Mouse (Mus musculus): ENCODE data around the gene Hoxd11.

Hoxd11 gene

DNA sequence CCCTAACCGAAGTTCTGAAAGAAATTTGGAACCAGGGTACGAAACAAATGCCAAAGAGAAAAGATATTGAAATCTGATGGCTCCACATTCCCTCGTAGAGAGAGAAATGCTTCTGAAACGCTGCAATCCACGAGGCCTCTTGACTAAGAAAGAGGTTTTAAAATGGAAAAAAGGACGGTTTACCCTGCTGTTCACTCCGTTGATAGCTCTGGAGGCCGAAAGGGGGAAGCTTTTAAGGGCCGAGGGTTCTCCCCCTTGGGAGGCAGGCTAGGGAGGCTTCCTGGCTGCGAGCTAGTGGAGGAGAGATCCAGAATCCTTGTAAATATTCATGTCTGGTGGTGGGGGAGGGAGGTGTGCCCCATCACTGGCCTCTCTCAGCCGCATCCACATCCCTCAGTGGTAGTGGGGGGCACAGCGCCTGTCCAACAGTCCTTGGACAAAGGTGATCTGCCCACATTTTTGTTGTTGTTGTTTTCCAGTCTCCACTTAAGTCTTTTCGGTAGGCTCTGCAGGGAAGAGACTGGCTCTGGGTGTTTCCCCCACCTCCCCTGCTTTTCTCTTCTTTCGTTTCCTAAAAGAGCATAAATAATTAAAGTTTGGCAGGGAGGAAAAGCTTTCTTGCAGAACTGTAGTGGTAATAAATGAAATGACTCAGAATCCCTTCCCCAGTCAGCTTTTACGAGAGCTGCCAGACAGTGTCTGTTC, at the start of gene Hoxd11:
TSS of gene Hoxd11 (plus strand) at position 667 of the 705 bp plus-strand sequence.
- no peak for DNase-seq (ENCODE audit: low spot score in 2 of 2)

- no peak for DNase-seq (ENCODE audit: low spot score in 2 of 2)
These were observed 43.9 kb upstream of the Hoxd11 start for GRCm38 (mm10) chr2:74635412-74635811.

- DNase-seq (ENCODE audit: low spot score in 2 of 2) = no peak
These were observed 36.9 kb upstream of the Hoxd11 start for GRCm38 (mm10) chr2:74642431-74642830.

GRCm38 (mm10) chr2:74645631-74646030, 33.7 kb upstream of the Hoxd11 start:
- DNase-seq (ENCODE audit: low spot score in 2 of 2) = no peak

DNA sequence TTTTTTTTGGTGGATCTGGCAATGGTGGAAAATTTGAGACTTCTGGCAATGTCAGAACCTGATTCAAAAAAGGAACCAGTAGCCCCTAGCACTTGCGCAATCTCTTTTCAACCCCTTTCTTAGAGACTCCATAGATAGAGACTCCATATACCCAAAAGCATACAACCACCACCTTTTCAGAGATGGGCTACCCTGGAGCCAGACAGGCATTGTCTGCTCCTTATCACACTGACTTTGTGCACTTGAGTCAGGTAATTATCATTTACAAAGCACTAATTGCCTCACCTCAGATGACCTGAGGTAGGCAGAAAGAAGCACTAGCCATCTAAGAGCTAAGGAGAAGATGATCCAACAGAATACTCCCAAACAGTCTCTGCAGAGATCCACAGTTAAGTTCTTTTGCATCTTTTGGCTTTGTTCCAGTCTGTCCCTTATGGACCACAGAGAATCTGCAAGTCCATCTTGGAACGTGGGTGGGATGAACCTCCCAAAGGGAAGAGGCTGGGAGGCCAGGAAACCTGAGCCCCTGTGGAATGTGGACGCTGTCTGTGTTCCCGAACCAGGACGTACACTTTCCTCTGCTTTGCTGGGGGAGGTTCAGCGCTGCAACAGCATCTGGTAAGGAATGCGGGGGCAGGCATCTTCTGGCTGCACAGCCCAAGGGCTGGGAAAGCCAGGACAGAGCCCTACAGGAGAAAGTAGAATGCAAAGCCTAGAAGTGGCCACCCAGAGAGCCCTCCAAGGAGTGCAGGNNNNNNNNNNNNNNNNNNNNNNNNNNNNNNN, 32.1 kb upstream of the Hoxd11 start:
- no peak for DNase-seq (ENCODE audit: low spot score in 2 of 2)

DNA sequence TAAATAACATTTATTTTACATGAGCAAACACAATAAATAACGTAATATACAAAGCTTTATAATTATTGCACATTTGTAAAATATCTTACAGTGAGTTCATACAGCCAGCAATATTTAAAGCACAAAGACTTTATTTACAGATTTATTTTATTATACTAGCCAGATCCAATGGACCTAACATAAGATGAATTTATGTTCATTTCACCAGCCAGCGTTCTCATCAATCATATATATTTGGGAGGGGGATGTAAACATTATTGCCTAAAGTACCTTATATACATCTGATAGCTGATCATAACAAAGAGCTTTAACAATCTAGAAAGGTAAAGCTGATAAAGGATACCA, 26.4 kb upstream of the Hoxd11 start:
- no peak for DNase-seq (ENCODE audit: low spot score in 2 of 2)

- no peak for DNase-seq (ENCODE audit: low spot score in 2 of 2)
These were observed 25.4 kb upstream of the Hoxd11 start for GRCm38 (mm10) chr2:74653781-74654535.

- no peak for DNase-seq (ENCODE audit: low spot score in 2 of 2)
These were observed 24.5 kb upstream of the Hoxd11 start for GRCm38 (mm10) chr2:74654743-74655419.

DNA sequence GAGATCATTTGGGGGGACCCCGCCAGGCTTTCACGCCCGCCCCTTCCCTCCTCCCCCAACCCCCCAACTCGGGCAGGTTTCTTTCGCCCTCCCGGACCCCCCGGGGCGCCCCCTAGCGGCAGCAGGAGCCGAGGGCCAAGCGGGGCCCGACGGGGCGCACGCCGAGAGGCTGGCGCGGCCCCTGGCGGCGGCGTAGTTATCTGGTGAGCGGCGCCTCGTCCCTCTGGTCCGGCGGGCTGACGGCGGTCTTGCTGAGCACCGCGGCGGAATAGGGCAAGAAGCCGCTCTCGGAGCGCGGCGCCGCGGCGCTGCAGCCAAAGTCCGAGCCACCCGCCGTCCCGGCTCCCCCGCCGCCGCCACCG, 24.0 kb upstream of the Hoxd11 start:
- DNase-seq (ENCODE audit: low spot score in 2 of 2) = no peak

- no peak for DNase-seq (ENCODE audit: low spot score in 2 of 2)
These were observed 23.3 kb upstream of the Hoxd11 start for GRCm38 (mm10) chr2:74655821-74656631.

GRCm38 (mm10) chr2:74656632-74657021, 22.7 kb upstream of the Hoxd11 start:
- DNase-seq (ENCODE audit: low spot score in 2 of 2) = no peak

DNA sequence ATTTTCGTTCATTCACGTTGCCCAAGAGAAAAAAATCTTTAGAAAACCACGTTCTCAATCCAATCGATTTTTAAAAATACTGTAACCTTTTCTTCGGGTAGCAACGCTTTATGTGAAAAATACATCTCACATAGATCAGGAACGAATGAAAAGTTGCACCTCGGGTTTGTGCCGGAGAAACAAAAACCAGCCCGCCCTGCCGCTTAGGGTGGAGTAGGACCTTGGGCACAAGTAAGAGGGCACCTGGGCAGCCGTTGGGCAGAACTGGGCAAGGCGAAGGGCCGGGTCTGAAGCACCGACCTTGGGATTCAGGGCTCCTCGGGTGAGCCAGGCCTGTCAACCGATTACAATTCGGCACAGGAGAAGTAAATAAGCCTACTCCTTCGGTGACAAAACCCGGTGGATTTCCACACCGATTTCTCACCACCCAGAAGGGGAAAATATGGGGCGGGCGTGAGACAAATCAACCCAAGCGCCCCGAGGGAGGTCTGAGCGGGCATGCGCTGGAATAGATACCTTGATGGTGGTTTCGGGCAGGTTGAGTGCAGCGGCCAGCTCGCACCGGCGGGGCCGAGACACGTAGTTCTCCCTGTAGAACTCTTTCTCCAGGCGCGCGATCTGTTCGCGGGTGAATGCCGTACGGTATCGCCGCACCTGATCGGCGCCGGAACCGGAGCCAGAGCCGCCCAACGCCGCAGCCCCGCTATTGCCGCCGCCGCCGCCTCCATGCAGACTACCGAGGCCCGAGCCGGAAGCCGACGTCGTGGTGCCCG, 21.9 kb upstream of the Hoxd11 start:
- no peak for DNase-seq (ENCODE audit: low spot score in 2 of 2)

DNA sequence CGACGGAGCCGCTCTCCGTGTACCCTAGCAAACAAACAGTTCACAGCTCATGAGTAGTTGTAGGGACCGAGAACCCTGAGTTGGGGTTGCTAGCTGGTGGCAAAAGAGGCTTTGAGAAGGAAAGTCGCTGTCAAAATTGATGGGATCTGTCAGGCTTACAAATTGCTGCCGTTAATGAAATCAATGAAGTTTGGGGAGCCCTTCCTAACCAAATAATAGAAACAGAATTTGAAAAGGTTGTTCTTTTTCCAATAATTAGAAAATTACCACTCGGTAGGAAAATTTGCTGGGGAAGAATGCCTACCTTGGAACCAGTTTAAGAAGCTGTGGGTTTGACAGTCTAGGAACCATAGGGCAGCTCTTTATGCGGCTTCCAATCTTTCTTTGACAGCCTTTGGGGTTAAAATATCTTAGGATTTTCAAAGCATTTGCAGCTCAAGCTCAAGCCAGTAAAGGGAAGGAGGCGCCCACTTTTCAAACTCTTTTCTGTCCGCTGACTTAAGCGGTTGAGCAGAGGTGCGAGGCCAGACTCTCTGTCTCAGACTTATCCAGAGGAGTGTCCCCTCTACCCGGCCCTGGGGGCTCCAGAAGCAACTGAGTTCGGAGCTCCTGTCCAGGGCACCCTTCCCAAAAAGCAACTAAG, 21.2 kb upstream of the Hoxd11 start:
- no peak for DNase-seq (ENCODE audit: low spot score in 2 of 2)

GRCm38 (mm10) chr2:74658667-74659371, 20.5 kb upstream of the Hoxd11 start:
- no peak for DNase-seq (ENCODE audit: low spot score in 2 of 2)

GRCm38 (mm10) chr2:74659507-74660005, 19.8 kb upstream of the Hoxd11 start, which contains the start of gene Evx2:
TSS of gene Evx2 (minus strand) at chr2:74659557.
- DNase-seq (ENCODE audit: low spot score in 2 of 2) = no peak

GRCm38 (mm10) chr2:74660421-74661375, 18.7 kb upstream of the Hoxd11 start:
- no peak for DNase-seq (ENCODE audit: low spot score in 2 of 2)

- no peak for DNase-seq (ENCODE audit: low spot score in 2 of 2)
These were observed 17.7 kb upstream of the Hoxd11 start for GRCm38 (mm10) chr2:74661685-74662084.
